Mouse (Mus musculus) embryonic facial prominence, embryonic 11.5 days (tissue): ENCODE measurements around the gene Tecpr1. TPM values are rescaled to one million over a fixed set of nuclear protein-coding genes. Genes with fewer than 3 reads are reported as not detected.

Experiments
- ATAC-seq: fragments of 200-750 bp; cut with Nextera tagmentation; replicated peaks from 2 replicates; pipeline ENCODE4 v1.8.0; 2017; ENCODE audit warnings: low read depth; ENCODE audit not compliant: insufficient number of reproducible peaks, low FRiP score, low TSS enrichment
- DNase-seq: peaks from one replicate; pipeline ENCODE4 v3.0.0-alpha.2; 2015; ENCODE audit warnings: low spot score
- H3K27ac ChIP-seq: fragments of 300-500 bp; sonication (generic); replicated peaks from 2 replicates; pipeline ENCODE4 v1.5.1; 2014; ENCODE audit warnings: mild to moderate bottlenecking, low read depth, low read length, control low read depth
- H3K27me3 ChIP-seq: fragments of 300-500 bp; sonication (generic); 2 replicates; pipeline ENCODE4 v1.6.1; 2014; ENCODE audit warnings: mild to moderate bottlenecking, low read length, moderate library complexity, mixed read lengths; ENCODE audit not compliant: control insufficient read depth, insufficient read depth
- H3K36me3 ChIP-seq: fragments of 300-500 bp; sonication (generic); replicated peaks from 2 replicates; pipeline ENCODE4 v1.6.1; 2014; ENCODE audit warnings: low read depth, mild to moderate bottlenecking, low read length, moderate library complexity, mixed read lengths; ENCODE audit not compliant: control insufficient read depth, insufficient read depth
- H3K4me1 ChIP-seq: fragments of 300-500 bp; sonication (generic); 2 replicates; pipeline ENCODE4 v1.6.1; 2014; ENCODE audit warnings: low read length, mixed read lengths; ENCODE audit not compliant: control insufficient read depth, insufficient read depth
- H3K4me2 ChIP-seq: fragments of 300-500 bp; sonication (generic); 2 replicates; pipeline ENCODE4 v1.6.1; 2014; ENCODE audit warnings: low read depth, mild to moderate bottlenecking, control low read depth, low read length, moderate library complexity
- H3K4me3 ChIP-seq: fragments of 300-500 bp; sonication (generic); 2 replicates; pipeline ENCODE4 v1.5.1; 2014; ENCODE audit warnings: low read depth, low read length, control low read depth
- H3K9ac ChIP-seq: fragments of 300-500 bp; sonication (generic); replicated peaks from 2 replicates; pipeline ENCODE4 v1.6.1; 2014; ENCODE audit warnings: mild to moderate bottlenecking, control low read depth, low read length
- H3K9me3 ChIP-seq: fragments of 300-500 bp; sonication (generic); replicated peaks from 2 replicates; pipeline ENCODE4 v1.6.1; 2016; ENCODE audit warnings: mild to moderate bottlenecking, low read length, inconsistent platforms, mixed read lengths; ENCODE audit not compliant: control insufficient read depth
- WGBS: fragments of 180-500 bp; shearing (Covaris S2); extraction: QIAGEN DNeasy Blood & Tissue Kit; methylation state at CpG from one replicate; pipeline ENCODE4 v1.1.7; 2014; 5-methylcytosine and 5-hydroxymethylcytosine counted together
- polyA plus RNA-seq: library from polyadenylated mRNA; unstranded; fragments of >200 nt; fragmentation: Nextera tagmentation; extraction: Ambion mirVana; gene quantifications from 2 replicates; pipeline ENCODE4 v1.2.1, GENCODE M21; 2014

The Tecpr1 gene
- polyA plus RNA-seq, 1 experiment from 2014 or later, result 8.0 TPM

DNA sequence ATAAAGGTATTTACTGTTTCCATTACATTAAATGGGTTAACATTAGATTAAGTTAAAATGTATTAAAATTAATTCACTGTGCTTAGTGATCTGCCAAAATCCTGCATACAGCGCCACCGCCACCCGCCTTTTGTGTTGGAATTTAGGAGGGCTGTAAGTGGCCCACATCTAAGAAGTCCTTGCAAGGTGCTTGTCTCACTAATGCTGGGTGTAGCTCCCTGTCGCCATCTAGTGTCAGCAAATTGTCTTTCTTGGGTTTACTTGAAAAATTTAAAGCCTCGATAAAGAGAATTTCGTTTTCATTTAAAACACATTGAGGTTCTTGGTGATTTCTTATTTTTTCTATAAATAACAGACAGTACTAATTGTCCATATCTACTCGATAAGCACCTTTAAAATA is 68.9 kb downstream of the Tecpr1 start:
- Histone ChIP-seq H3K4me1 (no peaks in the 10 kb centered on the region), H3K4me3 (no peak overlapping the region), H3K9ac (no peak overlapping the region), H3K9me3 (no peaks in the 10 kb centered on the region), H3K36me3 (no peaks in the 10 kb centered on the region), H3K27ac (no peak overlapping the region), H3K27me3 (no peaks in the 10 kb centered on the region), H3K4me2 (no peak overlapping the region)
- WGBS, result 34% methylated on average over 7 of the region's 7 CpGs
- ATAC-seq (no peak), DNase-seq (peak; percentile 83)

DNA sequence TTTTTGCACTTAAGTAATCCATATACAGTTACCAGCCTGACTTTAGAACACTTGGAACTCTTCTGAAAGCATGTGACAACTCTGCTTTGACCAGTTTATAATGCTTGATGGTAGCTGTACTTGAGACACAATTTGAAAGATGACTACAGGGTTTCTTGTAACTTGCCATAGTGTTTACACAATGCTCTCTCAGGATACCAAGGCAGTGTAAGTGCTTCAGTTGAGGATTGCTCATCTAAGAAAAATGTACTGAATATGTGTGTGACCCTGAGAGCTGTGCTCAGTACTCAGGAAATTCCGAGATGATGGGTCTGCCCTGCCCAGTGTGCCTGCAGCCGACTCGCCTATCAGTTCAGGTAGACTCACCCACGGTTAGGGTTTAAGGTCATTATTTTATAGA is 72.1 kb downstream of the Tecpr1 start:
- no peaks in the 10 kb centered on the region for H3K36me3 ChIP-seq
- no peaks in the 10 kb centered on the region for H3K27me3 ChIP-seq
- H3K9me3 ChIP-seq, result no peaks in the 10 kb centered on the region
- ATAC-seq (no peak), DNase-seq (no peak)
- H3K27ac ChIP-seq, result no peak overlapping the region
- 90% methylated on average over 4 of the region's 4 CpGs for WGBS
- no peaks in the 10 kb centered on the region for H3K4me1 ChIP-seq
- H3K4me2 ChIP-seq, result no peak overlapping the region
- no peak overlapping the region for H3K9ac ChIP-seq
- no peak overlapping the region for H3K4me3 ChIP-seq

DNA sequence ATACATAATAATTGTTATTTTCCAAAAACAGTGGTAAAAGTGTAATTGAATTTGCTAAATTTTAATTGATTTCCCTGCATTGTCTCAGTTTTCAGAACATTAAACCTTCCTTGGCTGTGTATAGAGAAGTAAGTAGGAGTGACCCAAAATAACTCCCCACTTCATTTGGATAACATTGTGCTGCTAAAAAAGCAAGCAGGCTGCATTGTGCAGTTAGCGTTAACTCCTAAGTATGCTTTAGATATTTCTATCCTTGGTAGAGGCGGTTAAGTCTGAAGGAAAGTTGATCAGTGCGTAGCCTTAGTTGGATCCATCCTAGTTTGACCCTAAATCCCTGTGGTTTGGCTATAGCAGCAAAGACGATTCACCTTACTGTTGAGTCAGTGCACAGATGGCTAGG is 73.9 kb downstream of the Tecpr1 start:
- no peak overlapping the region for H3K4me3 ChIP-seq
- 90% methylated on average over 4 of the region's 4 CpGs for WGBS
- no peaks in the 10 kb centered on the region for H3K9me3 ChIP-seq
- H3K4me2 ChIP-seq, result no peak overlapping the region
- H3K36me3 ChIP-seq, result no peaks in the 10 kb centered on the region
- H3K4me1 ChIP-seq, result no peaks in the 10 kb centered on the region
- H3K9ac ChIP-seq, result no peak overlapping the region
- DNase-seq, result no peak
- H3K27me3 ChIP-seq, result no peaks in the 10 kb centered on the region
- no peak for ATAC-seq
- no peak overlapping the region for H3K27ac ChIP-seq

DNA sequence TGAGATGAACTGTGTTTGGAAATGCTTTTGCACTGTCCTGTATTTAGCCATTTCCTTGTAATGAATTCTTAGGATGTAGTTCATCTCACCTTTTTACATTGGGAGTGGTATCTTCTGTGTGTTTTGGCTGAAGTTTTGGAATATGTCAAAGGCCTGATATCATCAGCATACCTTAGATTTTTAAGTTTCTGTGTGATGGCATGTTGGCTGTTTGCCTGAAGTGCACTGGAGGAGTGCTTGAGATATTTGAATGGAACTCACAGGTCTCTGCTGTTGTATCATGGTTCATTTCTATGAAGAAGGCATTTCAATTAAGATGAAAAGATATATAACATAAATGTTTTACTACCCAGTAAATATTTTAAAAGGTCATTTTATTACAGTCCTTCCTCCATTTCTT is 76.5 kb downstream of the Tecpr1 start:
- Histone ChIP-seq H3K9ac (no peak overlapping the region), H3K4me2 (no peak overlapping the region), H3K27ac (no peak overlapping the region), H3K36me3 (no peaks in the 10 kb centered on the region), H3K9me3 (no peaks in the 10 kb centered on the region), H3K27me3 (no peaks in the 10 kb centered on the region), H3K4me3 (no peak overlapping the region), H3K4me1 (no peaks in the 10 kb centered on the region)
- DNase-seq, result no peak
- ATAC-seq, result no peak

Other genes with a start within 250 kb of the Tecpr1 start
- gene Ccz1, start 208.7 kb downstream of the Tecpr1 start, polyA plus RNA-seq, result 110 and 117 TPM in 2 replicates
- not detected in 2 replicates for gene Ocm, start 196.9 kb downstream of the Tecpr1 start, polyA plus RNA-seq
- 3.7 and 4.5 TPM in 2 replicates for gene Lmtk2, start 123.2 kb downstream of the Tecpr1 start, polyA plus RNA-seq
- gene Bhlha15, start 33.3 kb downstream of the Tecpr1 start, polyA plus RNA-seq, result 0.07 and 0.11 TPM in 2 replicates
- 116 and 118 TPM in 2 replicates for gene Bri3, start 20.8 kb upstream of the Tecpr1 start, polyA plus RNA-seq
- 3.8 and 4.3 TPM in 2 replicates for gene Baiap2l1, start 134.5 kb upstream of the Tecpr1 start, polyA plus RNA-seq